Mouse (Mus musculus): ENCODE data around the gene Gng4.
"Not testable (repeated sequence)": the region's sequence is repeated elsewhere in the genome, so short reads cannot be mapped to it uniquely, and the experiment has no call there.

Gene Gng4

GRCm38 (mm10) chr13:13783894-13784419, at the start of gene Gng4:
Gene Gng4, plus strand, starts transcription at chr13:13784059.
- DNase-seq (ENCODE audit: low spot score), result peak; percentile 45

GRCm38 (mm10) chr13:13739232-13739631, 44.6 kb upstream of the Gng4 start:
- no peak for DNase-seq (ENCODE audit: low spot score)

- no peak for DNase-seq (ENCODE audit: low spot score)
These were observed 37.9 kb upstream of the Gng4 start for GRCm38 (mm10) chr13:13745911-13746310.

GRCm38 (mm10) chr13:13775778-13776494, 7.9 kb upstream of the Gng4 start:
- peak; percentile 37 for DNase-seq (ENCODE audit: low spot score)

GRCm38 (mm10) chr13:13777052-13777451, 6.8 kb upstream of the Gng4 start:
- no peak for DNase-seq (ENCODE audit: low spot score)

GRCm38 (mm10) chr13:13777696-13778095, 6.2 kb upstream of the Gng4 start:
- DNase-seq (ENCODE audit: low spot score), result no peak

- DNase-seq (ENCODE audit: low spot score), result no peak
These were observed 4.9 kb upstream of the Gng4 start for GRCm38 (mm10) chr13:13778837-13779458.

- no peak for DNase-seq (ENCODE audit: low spot score)
These were observed 3.6 kb upstream of the Gng4 start for GRCm38 (mm10) chr13:13780271-13780670.

- no peak for DNase-seq (ENCODE audit: low spot score)
These were observed 2.8 kb upstream of the Gng4 start for GRCm38 (mm10) chr13:13781026-13781425.

- DNase-seq (ENCODE audit: low spot score), result no peak
These were observed 563 bp upstream of the Gng4 start for GRCm38 (mm10) chr13:13783296-13783695.

- peak; percentile 29 for DNase-seq (ENCODE audit: low spot score)
These were observed 619 bp downstream of the Gng4 start for GRCm38 (mm10) chr13:13784420-13784936.

GRCm38 (mm10) chr13:13784981-13785783, 1.3 kb downstream of the Gng4 start:
- peak; percentile 51 for DNase-seq (ENCODE audit: low spot score)

- DNase-seq (ENCODE audit: low spot score), result no peak
These were observed 3.1 kb downstream of the Gng4 start for GRCm38 (mm10) chr13:13786971-13787370.

GRCm38 (mm10) chr13:13788070-13788469, 4.2 kb downstream of the Gng4 start:
- no peak for DNase-seq (ENCODE audit: low spot score)

- DNase-seq (ENCODE audit: low spot score), result no peak
These were observed 8.1 kb downstream of the Gng4 start for GRCm38 (mm10) chr13:13791981-13792380.

- DNase-seq (ENCODE audit: low spot score), result no peak
These were observed 11.4 kb downstream of the Gng4 start for GRCm38 (mm10) chr13:13795166-13795832.

- DNase-seq (ENCODE audit: low spot score), result no peak
These were observed 12.2 kb downstream of the Gng4 start for GRCm38 (mm10) chr13:13796082-13796481.

GRCm38 (mm10) chr13:13797816-13798215, 14.0 kb downstream of the Gng4 start:
- DNase-seq (ENCODE audit: low spot score), result not testable (repeated sequence)

GRCm38 (mm10) chr13:13798775-13799174, 14.9 kb downstream of the Gng4 start:
- no peak for DNase-seq (ENCODE audit: low spot score)

- no peak for DNase-seq (ENCODE audit: low spot score)
These were observed 24.7 kb downstream of the Gng4 start for GRCm38 (mm10) chr13:13808337-13809132.

GRCm38 (mm10) chr13:13810885-13811284, 27.0 kb downstream of the Gng4 start:
- DNase-seq (ENCODE audit: low spot score), result no peak
